Mouse (Mus musculus) ovary, postnatal 10 days (tissue): ENCODE results near the gene Dxo.
A peak's percentile ranks its signal among the peaks of the same experiment; 100 is the strongest.

ENCODE experiments used
- DNase-seq: peaks from one replicate; pipeline ENCODE4 v3.0.0; 2022; ENCODE audit warnings: low spot score

The Dxo gene

GRCm38 (mm10) chr17:34836155-34836855 is 514 bp upstream of the Dxo start:
- DNase-seq, result no peak

- DNase-seq, result no peak
Observed at GRCm38 (mm10) chr17:34837464-34838324, 875 bp downstream of the Dxo start.

GRCm38 (mm10) chr17:34838785-34839184 is 2.0 kb downstream of the Dxo start:
- DNase-seq, result no peak

GRCm38 (mm10) chr17:34840736-34841307 is 4.0 kb downstream of the Dxo start:
- DNase-seq, result no peak

GRCm38 (mm10) chr17:34844884-34845283 is 8.1 kb downstream of the Dxo start:
- no peak for DNase-seq

DNA sequence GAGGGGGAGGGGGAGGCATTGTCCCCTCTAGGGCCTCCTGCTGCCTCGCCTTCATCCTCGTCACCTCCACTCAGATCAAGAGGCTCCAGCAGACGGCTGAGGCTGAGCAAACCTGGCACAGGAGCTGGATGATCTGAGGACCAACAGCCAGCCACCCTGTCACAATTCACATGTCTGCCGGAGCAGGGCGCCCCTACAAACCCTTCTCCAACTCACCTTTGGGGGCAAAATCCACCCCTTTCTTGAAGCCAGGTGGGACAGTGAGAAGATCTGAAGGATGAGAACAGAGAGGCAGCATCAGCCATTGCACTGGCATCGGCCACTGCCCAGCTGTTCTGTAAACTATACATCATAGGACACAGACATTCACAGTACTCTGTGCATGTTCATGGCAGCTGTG is 10.4 kb downstream of the Dxo start:
- DNase-seq, result no peak

- DNase-seq, result no peak
Observed at GRCm38 (mm10) chr17:34847615-34848014, 10.8 kb downstream of the Dxo start.

DNA sequence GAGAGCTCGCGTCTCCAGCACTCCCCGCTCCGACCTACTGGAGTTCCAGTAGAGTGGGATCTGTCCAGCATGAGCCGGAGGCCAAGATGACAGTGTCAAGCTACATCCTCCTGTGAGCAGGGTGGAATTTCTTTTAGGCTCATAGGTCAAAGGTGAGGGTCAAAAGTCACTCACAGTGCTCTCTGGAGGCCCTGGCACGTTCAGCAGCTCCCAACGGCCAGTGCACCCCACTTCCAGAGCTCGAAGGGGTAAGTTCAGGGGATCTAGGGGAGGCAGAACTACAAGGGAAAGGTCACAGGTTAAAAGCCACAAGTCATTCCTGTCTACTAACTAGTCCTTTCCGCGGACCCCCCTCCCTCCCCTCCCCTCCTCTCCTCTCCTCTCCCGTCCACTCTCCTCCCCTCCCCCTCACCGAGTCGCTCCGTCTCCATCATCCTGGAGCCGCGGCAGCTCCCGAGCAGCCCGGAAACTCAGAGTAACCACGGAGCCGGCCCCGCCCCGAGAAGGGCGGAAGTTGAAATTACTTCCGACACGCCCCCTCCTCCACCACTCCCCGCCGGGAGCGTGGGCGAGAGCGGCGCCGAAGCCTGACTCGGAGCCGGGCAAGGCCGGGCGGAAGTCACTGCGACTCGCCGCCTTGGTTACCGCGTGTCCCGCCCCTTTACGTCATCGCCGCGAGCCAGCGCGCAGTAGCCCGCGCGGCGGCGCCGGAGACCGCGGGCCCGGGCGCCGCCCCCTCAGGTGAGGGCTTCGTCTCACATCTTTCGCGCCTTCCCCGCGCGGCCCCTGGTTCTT is 13.1 kb downstream of the Dxo start, which contains the start of the genes Skiv2l and Nelfe:
Skiv2l (minus strand) TSS at position 489 of the 795 bp plus-strand sequence.
Nelfe (plus strand) TSS at position 670 of the 795 bp plus-strand sequence.
- DNase-seq, result peak; percentile 87

DNA sequence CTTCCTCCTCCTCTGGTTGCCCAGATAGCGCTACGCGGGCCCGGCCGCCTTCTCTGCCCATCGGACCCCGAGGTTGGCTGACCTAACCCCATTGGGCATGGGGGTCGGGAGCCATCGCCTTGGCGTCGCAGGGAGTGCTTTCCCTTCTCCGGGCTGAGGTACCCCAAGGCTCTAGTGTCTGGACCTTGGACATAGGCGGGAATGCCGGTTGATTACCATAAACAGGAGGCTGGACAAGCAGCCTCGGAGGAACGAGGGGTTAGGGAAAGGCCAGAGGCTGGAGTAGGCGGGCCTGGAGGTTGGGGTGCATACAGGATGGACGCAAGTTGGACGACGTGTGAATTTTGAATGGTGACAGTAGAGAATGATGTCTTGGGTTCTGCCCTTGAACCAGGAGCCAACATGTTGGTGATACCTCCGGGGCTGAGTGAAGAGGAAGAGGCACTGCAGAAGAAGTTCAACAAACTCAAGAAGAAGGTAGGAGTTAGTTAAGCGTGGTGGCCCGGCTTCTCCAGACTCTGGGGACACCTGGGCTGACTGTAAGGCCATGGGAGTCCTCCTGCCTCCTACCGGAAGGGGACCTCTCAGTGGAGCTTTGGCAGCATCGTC is 13.8 kb downstream of the Dxo start:
- DNase-seq, result no peak

DNA sequence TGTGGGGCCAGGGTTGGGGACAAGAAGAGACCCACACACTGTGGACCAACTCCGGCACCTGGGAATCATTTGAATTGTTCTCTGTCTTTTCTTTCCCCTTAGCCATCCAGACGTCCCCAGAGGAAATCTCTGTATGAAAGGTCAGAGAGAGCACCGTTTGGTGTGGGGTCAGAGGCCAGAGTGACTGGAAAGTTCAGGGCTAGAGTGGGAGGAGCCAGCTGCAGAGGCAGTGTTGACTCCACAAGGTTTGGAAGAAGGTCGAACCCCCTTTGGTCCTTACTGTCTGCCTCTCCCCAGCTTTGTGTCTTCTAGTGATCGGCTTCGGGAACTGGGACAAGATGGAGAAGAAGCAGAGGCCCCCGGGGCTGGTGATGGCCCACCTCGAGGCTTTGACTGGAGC is 16.7 kb downstream of the Dxo start:
- DNase-seq, result no peak

- no peak for DNase-seq
Observed at GRCm38 (mm10) chr17:34854761-34855160, 17.9 kb downstream of the Dxo start.

GRCm38 (mm10) chr17:34855825-34856224 is 19.0 kb downstream of the Dxo start:
- DNase-seq, result no peak

DNA sequence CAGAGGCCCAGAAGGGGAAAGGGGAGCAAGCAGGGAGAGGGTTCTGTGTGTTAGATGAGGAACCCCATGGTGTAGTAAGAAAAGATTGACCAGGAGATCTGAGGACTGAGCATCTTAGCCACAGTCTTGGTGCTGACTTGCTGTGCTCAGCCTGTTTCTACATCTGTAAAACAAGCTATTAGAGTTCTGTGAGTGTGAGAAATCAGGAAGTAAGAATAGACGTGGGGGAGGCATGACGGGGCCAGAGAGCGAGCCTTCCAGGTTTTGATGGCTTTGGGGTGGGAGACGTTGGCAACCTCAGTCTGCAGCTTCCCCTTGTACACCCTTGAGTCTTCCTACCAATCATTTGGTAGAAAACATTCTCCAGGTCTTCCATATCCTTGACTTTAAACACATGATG is 21.9 kb downstream of the Dxo start:
- no peak for DNase-seq

- DNase-seq, result no peak
Observed at GRCm38 (mm10) chr17:34860514-34860913, 23.7 kb downstream of the Dxo start.

- no peak for DNase-seq
Observed at GRCm38 (mm10) chr17:34861704-34862415, 25.0 kb downstream of the Dxo start.

- no peak for DNase-seq
Observed at GRCm38 (mm10) chr17:34862416-34863081, 25.7 kb downstream of the Dxo start, which contains the start of gene Cfb. Gene Cfb (minus strand): TSS chr17:34862518.

DNA sequence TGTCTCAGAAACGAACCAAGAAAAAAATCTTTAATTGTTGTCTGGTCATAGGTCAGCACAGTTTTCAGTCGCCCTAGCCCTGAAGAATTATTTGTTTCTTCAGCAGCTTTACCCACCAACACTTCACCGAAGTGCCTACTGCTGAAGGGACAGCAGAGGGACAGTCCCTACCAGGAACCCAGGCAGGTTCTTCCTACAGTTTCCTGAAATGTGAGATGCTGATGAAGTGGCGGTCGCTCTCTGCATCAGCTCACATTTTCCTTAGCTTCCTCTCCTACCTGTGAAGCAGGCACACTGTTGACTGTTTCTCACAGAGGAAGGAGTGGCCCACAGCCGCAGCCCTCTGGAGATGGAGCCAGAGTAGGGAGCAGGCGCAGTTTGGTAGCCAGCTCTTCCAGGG is 29.2 kb downstream of the Dxo start:
- DNase-seq, result no peak

DNA sequence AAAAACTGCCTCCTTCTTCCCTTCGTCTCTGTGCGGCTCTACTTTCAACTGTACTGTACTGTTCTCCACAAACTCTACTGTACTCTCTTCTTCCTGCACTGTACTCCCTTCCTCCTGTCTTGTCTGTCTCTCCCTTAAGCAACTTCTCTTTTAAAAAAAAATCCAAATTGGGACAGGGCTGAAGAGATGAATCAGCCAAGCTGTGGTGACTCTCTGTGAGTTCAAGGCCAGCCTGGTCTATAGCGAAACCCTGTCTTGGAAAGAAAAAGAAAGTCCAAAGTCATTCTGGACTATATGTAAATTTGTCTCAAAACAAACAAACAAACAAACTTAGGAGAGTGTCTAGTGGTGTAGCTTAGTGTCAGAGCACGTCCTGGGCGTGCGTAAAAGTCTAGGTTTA is 37.5 kb downstream of the Dxo start:
- no peak for DNase-seq

DNA sequence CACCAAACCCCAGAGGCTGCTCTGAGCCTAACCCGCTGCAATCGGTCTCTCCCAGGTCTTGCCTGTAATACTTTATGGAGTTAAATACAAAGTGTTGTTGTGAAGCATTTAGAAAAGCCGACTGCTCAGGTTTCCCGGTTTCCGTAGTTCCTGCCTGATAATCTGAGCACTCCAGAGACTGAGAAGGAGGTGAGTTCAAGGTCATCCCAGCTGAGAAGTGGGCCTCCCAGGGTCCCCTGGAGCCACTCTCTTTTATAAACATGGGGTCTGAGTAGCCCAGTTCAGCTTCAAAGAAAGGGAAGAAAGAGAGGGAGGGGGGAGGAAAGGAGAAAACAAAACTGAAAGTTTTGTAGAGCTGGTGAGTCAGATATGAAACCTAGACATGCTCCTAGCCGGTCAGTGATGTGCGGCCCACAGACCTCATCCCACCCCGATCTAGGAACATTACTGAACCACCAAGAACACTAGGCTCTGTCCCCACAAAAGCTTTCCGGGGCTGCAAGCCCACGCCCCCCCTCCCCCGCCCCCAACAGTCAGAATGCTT is 42.6 kb downstream of the Dxo start, which contains the start of gene Zbtb12:
Zbtb12 (plus strand) TSS at position 148 of the 544 bp plus-strand sequence.
- DNase-seq, result no peak

GRCm38 (mm10) chr17:34881166-34881565 is 44.3 kb downstream of the Dxo start:
- DNase-seq, result no peak
